Mouse (Mus musculus): ENCODE measurements around the gene Mapkapk5. TPM values are rescaled to one million over a fixed set of nuclear protein-coding genes. Genes with fewer than 3 reads are reported as not detected.

Gene Mapkapk5
- total RNA-seq, 2 experiments from 2014 or later = 102 to 115 TPM

DNA sequence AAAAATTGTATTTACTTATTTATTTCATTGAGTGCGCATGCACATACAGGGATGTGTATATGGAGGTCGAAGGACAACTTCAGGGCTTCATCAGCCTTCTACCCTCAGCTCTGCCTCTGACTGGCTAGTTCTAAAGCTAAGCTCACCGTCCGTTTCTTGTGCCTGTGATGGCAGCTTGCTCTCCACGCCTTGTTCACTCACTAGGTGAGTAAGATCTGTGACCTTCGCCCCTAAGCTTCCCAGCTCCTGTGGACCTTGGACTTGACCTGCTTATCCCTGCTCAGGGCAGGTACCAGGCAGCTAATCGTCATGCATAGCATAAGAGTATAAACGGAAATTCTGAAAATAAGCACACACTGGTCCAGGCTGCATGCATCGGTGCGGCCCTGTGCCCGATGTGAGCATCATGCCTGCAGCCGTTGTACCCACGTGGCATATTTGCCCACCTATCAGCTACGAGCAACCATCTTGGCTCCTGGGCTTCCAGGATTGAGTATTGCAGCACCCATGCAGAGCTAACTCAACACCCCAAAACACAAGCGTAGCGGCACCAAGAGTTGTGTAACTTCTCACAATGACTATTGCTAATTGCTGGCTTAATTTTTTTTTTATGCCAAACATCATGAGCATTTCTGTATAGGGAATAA is 20.5 kb upstream of the Mapkapk5 start:
- ATAC-seq (replicated peaks; ENCODE audit: poor library complexity) = no peak

GRCm38 (mm10) chr5:121564468-121564895 is 18.8 kb upstream of the Mapkapk5 start:
- peak; percentile 96 for ATAC-seq (replicated peaks; ENCODE audit: poor library complexity)

GRCm38 (mm10) chr5:121562436-121562835 is 16.7 kb upstream of the Mapkapk5 start:
- ATAC-seq (replicated peaks; ENCODE audit: poor library complexity) = no peak; the same call in 1 of the 2 replicates

GRCm38 (mm10) chr5:121549196-121549595 is 3.5 kb upstream of the Mapkapk5 start:
- no peak for ATAC-seq (replicated peaks; ENCODE audit: poor library complexity)

GRCm38 (mm10) chr5:121547084-121547483 is 1.4 kb upstream of the Mapkapk5 start:
- ATAC-seq (replicated peaks; ENCODE audit: poor library complexity) = no peak

DNA sequence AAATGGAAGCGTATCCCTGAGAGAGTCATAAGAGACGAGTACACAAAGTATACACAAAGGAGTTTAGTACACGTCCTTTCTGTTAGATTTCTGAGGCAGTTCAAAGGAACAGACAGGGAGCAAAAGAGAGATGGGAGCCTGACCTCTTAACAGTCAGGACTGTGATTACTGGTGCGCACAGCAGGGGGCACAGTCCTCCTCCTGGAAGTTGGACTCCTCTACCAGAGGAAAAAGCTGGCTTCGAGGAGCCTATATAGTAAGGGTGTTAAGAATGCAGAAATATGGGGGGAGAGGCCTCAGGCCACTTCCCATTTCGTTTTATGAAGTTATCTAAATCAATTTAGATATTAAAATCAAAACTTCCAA is 808 bp upstream of the Mapkapk5 start:
- ATAC-seq (replicated peaks; ENCODE audit: poor library complexity) = peak; percentile 77

DNA sequence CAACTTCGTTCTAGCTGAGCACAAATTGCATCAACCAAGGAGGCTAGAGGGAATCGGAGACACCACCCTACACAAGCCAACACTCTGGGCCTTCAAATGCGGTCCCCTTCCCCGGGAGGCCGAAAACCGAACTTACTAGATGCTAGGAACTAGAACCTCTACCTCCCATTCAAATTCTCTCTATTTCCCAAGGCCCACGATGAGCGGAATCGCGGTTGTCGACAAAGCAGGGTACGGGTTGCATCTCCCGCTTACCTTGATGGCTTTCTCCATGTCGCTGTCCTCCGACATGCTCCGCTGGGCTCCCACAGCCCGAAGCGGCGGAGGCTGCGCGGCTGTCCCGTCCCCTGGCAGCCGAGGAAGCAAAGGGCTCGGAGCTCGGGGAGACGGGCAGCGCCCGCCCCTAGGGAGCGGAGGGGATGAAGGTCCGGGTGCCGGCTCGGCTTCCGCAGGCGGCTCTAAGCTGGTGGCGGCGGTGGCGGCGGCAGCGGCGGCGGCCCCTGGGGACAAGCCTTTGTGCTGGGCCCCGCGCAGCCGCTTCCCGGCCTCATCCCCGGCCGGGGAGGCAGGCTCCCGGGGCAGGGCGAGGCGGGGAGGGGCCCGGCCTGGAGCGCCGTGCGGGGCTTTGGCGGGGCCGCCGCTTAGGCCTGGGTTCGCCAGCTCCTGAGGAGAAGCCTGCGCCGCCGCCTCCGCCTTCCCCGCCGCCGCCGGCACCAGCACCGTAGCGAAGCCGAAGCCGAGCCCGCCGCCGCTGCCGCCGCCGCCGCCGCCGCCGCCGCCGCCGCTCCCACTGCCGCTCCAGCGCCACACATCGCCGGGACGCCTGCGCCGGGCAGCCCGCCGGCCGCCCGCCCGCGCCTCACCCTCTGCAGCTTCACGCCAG is 554 bp downstream of the Mapkapk5 start, which contains the start of the genes Adam1a and Gm42878:
Gene Adam1a, minus strand, starts transcription at position 573 of the 883 bp plus-strand sequence.
Gene Gm42878, minus strand, starts transcription at position 573 of the 883 bp plus-strand sequence.
- 0 out of 2 replicates have a peak, but pooled peaks have one; percentile 12 for ATAC-seq (replicated peaks; ENCODE audit: poor library complexity)

DNA sequence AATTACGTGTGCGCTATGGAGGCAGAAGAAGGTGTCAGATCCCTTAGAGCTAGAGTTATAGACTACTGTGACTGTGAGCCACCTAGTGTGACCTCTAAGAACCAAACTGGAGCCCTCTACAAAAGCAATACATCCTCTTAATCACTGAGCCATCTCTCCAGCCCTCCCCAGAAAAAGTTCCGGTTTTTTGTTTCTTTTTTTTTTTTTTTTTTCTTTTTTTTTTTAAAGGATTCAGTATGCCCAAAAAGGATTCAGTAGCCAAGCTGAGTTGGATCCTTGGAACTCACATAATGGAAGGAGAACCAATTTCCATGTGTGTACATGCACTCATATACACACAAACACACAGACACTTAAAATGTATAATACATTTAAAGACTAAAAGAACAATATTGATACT is 2.3 kb downstream of the Mapkapk5 start:
- ATAC-seq (replicated peaks; ENCODE audit: poor library complexity) = no peak

DNA sequence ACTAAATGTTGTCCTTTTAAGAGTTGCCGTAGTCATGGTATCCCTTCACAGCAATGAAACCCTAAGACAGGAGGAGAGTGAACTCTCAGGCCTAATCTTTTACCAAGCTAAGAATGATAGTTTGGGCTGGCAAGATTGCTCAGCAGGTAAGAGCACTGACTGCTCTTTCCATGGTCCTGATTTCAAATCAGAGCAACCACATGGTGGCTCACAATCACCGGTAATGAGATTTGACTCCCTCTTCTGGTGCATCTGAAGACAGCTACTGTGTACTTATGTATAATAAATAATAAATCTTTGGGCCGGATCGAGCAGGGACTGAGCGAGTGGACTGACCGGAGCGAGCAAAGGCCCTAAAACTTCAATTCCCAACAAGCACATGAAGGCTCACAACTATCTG is 4.5 kb downstream of the Mapkapk5 start:
- no peak for ATAC-seq (replicated peaks; ENCODE audit: poor library complexity)

DNA sequence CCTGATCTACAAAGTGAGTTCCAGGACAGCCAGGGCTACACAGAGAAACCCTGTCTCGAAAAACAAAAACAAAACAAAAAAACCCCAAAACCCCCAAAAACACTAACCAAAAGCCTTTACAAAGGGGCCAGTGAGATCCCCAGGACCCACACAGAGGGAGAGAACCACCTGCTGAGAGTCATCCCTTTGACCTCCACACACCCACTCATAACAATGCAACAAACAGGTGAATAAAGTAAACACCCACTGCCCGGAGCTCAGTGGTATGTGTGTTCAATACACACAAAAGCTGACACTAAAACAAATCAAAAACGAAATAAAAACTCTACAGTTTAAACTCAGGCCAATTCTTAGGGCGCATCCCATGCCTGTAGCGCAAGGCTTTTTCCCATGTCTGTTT is 5.6 kb downstream of the Mapkapk5 start:
- ATAC-seq (replicated peaks; ENCODE audit: poor library complexity) = no peak

GRCm38 (mm10) chr5:121537588-121537987 is 8.1 kb downstream of the Mapkapk5 start:
- no peak for ATAC-seq (replicated peaks; ENCODE audit: poor library complexity)

- ATAC-seq (replicated peaks; ENCODE audit: poor library complexity) = no peak
These were observed 8.7 kb downstream of the Mapkapk5 start for GRCm38 (mm10) chr5:121536921-121537555.

DNA sequence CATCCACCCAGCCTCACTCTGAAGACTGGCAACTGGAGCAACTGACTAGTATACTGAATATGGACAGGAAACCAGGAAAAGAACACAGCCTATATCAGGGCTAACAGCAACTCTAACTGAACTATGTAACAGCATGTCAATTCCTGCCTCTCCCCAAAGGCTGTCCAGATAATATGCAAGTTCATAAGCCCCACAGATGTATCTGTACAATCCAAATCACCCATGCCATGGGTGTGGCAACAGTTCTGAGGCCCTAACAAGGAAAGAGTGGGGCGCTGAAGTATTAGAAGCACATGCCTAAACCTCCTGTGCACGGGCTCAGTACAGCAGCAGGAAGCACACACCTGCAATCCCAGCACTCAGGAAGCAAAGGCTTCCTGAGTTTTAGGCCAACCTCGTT is 10.6 kb downstream of the Mapkapk5 start:
- peak; percentile 88 for ATAC-seq (replicated peaks; ENCODE audit: poor library complexity)

- ATAC-seq (replicated peaks; ENCODE audit: poor library complexity) = peak; percentile 47
These were observed 11.2 kb downstream of the Mapkapk5 start for GRCm38 (mm10) chr5:121534521-121534920.

DNA sequence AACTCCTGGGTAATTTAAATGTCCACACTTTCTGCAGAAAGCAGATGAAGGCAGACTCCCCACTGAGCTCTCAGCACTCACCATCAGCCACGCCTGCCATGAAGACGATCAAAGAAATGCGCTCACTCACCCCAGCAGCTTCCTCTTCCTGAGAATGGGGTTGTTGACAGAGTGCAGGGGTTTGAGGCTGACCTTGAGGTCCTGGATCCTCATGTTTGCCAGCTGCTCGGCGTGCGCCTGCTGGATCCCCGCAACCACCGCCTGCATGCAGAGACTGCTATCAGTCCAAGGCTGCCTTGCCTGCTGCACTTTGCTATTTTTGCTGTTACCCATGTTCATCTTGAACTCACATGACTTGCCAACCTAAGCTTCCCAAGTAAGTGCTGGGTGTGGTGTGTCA is 18.7 kb downstream of the Mapkapk5 start:
- ATAC-seq (replicated peaks; ENCODE audit: poor library complexity) = no peak

GRCm38 (mm10) chr5:121526526-121526925 is 19.2 kb downstream of the Mapkapk5 start:
- ATAC-seq (replicated peaks; ENCODE audit: poor library complexity) = no peak

DNA sequence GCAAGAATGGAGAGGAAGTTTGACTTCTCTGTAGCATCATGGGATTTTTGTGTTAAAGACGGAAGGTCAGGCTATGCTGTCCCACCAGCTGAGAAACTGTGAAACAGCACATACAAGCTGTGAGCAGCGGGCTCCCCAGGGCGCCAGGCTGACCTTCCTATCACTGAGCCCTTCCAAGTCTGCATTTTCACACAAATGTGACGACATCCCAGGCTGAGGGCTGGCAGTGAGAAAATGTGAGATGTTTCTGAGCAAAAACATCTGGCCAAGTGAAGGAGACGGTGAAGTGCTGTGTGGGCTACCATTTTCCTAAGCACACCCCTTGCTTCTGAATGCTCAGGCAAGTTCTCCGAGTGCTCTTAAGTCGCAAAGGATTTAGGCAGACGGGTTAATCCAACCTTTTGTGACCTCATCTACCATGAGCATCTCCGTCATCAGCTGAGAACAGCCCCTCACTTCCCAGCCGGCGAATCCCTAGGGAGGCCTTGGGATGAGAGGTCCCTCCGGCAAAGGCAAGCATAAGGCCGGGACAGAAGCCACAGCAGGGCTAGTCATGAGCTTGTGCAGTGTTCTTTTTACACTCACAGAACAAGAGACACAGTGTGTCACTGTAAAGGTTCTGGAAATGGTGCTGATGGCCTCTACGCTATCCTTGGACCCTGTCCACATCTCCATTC is 19.8 kb downstream of the Mapkapk5 start:
- ATAC-seq (replicated peaks; ENCODE audit: poor library complexity) = no peak

- ATAC-seq (replicated peaks; ENCODE audit: poor library complexity) = peak; percentile 93
These were observed 25.9 kb downstream of the Mapkapk5 start for GRCm38 (mm10) chr5:121519758-121520157.

DNA sequence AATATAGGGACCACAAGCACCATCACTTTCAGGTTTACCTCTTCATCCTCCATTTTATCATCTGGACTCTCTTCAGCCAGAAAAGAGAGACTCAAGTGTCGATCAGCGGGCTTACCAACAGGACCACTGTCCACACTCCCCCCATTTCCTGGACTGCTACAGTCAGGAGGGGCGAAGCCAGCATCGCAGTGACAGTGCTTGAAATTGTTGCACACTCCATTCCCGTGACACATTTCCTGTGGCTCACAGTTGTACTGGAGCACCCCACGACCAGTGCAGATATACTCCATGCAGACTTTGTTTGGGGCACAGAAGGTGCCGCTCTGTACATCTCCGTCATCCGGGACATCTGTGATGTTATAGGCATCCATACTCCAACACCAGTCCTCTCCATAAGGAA is 26.7 kb downstream of the Mapkapk5 start:
- peak; percentile 50; the same call in 1 of the 2 replicates for ATAC-seq (replicated peaks; ENCODE audit: poor library complexity)

DNA sequence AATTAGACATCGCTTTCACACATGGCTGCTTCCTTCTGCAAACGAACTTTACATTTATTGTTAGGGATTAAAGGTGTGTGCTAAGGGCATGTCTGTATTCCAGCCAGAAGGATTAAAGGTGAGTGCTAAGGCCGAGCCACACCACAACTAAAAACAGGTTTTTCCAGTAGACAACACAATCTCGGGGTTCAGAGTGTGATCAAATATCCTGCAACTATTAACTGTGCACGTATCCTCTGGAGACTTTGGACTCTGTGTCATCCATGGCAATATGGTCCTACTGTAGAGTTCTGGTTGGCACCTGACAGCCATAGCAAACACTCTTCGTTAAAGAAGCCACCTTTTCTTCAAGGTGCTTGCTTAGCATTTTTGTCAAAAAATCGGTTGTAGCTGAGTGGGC is 35.7 kb downstream of the Mapkapk5 start:
- ATAC-seq (replicated peaks; ENCODE audit: poor library complexity) = no peak

GRCm38 (mm10) chr5:121506846-121507245 is 38.9 kb downstream of the Mapkapk5 start:
- ATAC-seq (replicated peaks; ENCODE audit: poor library complexity) = no peak

Data from megakaryocyte progenitor cell, adult 5-6 weeks (primary cell).